Mouse (Mus musculus): ENCODE measurements around the gene Supt6. TPM values are rescaled to one million over a fixed set of nuclear protein-coding genes. Genes with fewer than 3 reads are reported as not detected.

Gene Supt6
- total and polyA plus RNA-seq, 3 experiments, result 30.4 to 99.9 (median 65.5) TPM

DNA sequence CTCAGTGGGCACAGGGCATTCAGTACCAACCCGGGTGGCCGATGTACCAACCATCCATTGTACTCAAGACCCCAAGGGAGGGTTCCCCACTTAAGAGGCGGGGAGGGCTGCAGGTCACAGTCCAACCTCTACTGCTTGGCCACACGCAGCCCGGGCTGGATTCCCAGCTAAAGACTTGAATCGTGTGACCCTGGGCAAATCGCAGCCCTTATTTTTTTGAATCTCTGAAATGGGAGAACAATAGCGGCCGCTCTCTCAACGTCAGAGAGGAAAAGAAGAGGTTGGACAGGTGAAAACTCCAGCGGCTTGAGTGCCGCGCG, 81.2 kb downstream of the Supt6 start:
- Histone ChIP-seq H3K4me2 (ENCODE audit: insufficient read depth, low read depth, poor library complexity, severe bottlenecking) (peak overlapping the region; percentile 79), H3K4me3 (replicated peaks in 1 of 3; ENCODE audit: low read depth in 2 of 3, low read length in 2 of 3, poor library complexity in 1 of 3) (peak overlapping the region; percentile 73 to 97 (median 96)), H3K9ac (ENCODE audit: insufficient read depth, low read depth) (peak overlapping the region; percentile 96), H3K9me3 (replicated peaks; ENCODE audit: low read length) (no peaks in the 10 kb centered on the region), H3K27me3 (replicated peaks) (no peaks in the 10 kb centered on the region), H3K36me3 (replicated peaks in 1 of 2; ENCODE audit: control insufficient read depth in 1 of 2, insufficient read depth in 1 of 2, low read length in 1 of 2) (peaks cover 27 to 43% of the 10 kb centered on the region in 2 experiments), H3K4me1 (ENCODE audit: control insufficient read depth in 1 of 2, insufficient read depth in 2 of 2) (peaks cover 31 to 64% of the 10 kb centered on the region in 2 experiments), H3K79me2 (replicated peaks; ENCODE audit: control insufficient read depth, extremely low read depth, insufficient read depth, poor library complexity, severe bottlenecking) (peaks cover 33% of the 10 kb centered on the region), H3K27ac (ENCODE audit: insufficient read depth, low read depth) (peak overlapping the region; percentile 91)
- in situ Hi-C loops (cut with MboI; ENCODE audit: low pct_ligation_motif_present, low pct_unique_long_range_greater_than_20kb, low sequenced_read_pairs) (no loop called here), dilution Hi-C loops (cut with MboI; ENCODE audit: extremely low pct_ligation_motif_present, extremely low pct_unique_long_range_greater_than_20kb, low sequenced_read_pairs) (no loop called here)
- DNase-seq (ENCODE audit: extremely low read depth), result no peak
- TF ChIP-seq MEF2A (IDR thresholded peaks at IDR 0.05; ENCODE audit: borderline replicate concordance, low read depth, low read length), result no peak
- 0 out of 2 replicates have a peak, but pooled peaks have one; percentile 11 for TF ChIP-seq MAX (IDR thresholded peaks at IDR 0.05; ENCODE audit: low read length)

GRCm38 (mm10) chr11:78163681-78164603, 81.8 kb downstream of the Supt6 start:
- Histone ChIP-seq H3K79me2 (replicated peaks; ENCODE audit: control insufficient read depth, extremely low read depth, insufficient read depth, poor library complexity, severe bottlenecking) (peaks cover 33% of the 10 kb centered on the region), H3K4me1 (ENCODE audit: control insufficient read depth in 1 of 2, insufficient read depth in 2 of 2) (peaks cover 26 to 63% of the 10 kb centered on the region in 2 experiments), H3K9me3 (replicated peaks; ENCODE audit: low read length) (no peaks in the 10 kb centered on the region), H3K36me3 (replicated peaks in 1 of 2; ENCODE audit: control insufficient read depth in 1 of 2, insufficient read depth in 1 of 2, low read length in 1 of 2) (peaks cover 29 to 49% of the 10 kb centered on the region in 2 experiments), H3K4me3 (replicated peaks in 1 of 3; ENCODE audit: low read depth in 2 of 3, low read length in 2 of 3, poor library complexity in 1 of 3) (peak overlapping the region; percentile 73 to 97 (median 96)), H3K9ac (ENCODE audit: insufficient read depth, low read depth) (peak overlapping the region; percentile 96), H3K27me3 (replicated peaks) (no peaks in the 10 kb centered on the region), H3K27ac (ENCODE audit: insufficient read depth, low read depth) (peak overlapping the region; percentile 91), H3K4me2 (ENCODE audit: insufficient read depth, low read depth, poor library complexity, severe bottlenecking) (peak overlapping the region; percentile 79)
- in situ Hi-C loops (cut with MboI; ENCODE audit: low pct_ligation_motif_present, low pct_unique_long_range_greater_than_20kb, low sequenced_read_pairs) (no loop called here), dilution Hi-C loops (cut with MboI; ENCODE audit: extremely low pct_ligation_motif_present, extremely low pct_unique_long_range_greater_than_20kb, low sequenced_read_pairs) (no loop called here)
- DNase-seq (ENCODE audit: extremely low read depth), result peak; percentile 92
- peak; percentile 85 for TF ChIP-seq TCF12 (IDR thresholded peaks at IDR 0.05; ENCODE audit: low read depth, low read length)
- no peak for TF ChIP-seq ZNF384 (IDR thresholded peaks at IDR 0.05; ENCODE audit: low read depth, low read length)
- no peak for TF ChIP-seq SMC3 (IDR thresholded peaks at IDR 0.05; ENCODE audit: low read depth, low read length)
- TF ChIP-seq EP300 (IDR thresholded peaks at IDR 0.05; ENCODE audit: low read length), result peak; percentile 44; the same call in 1 of the 2 replicates
- no peak for TF ChIP-seq PAX5 (IDR thresholded peaks at IDR 0.05; ENCODE audit: low read length)
- peak; percentile 82 for TF ChIP-seq SIN3A (IDR thresholded peaks at IDR 0.05; ENCODE audit: low read length)
- TF ChIP-seq E2F4 (IDR thresholded peaks at IDR 0.05; ENCODE audit: insufficient replicate concordance, low read depth, low read length), result no peak
- TF ChIP-seq CTCF (conservative IDR thresholded peaks at IDR 0.05 in 1 of 2, IDR thresholded peaks at IDR 0.05 in 1 of 2; ENCODE audit: low read depth in 2 of 2, low read length in 2 of 2), result no peak
- peak; percentile 56 for TF ChIP-seq ELF1 (IDR thresholded peaks at IDR 0.05; ENCODE audit: low read depth, low read length)
- TF ChIP-seq USF2 (conservative IDR thresholded peaks at IDR 0.05; ENCODE audit: low read depth, low read length), result no peak
- peak; percentile 81 for TF ChIP-seq IRF4 (IDR thresholded peaks at IDR 0.05; ENCODE audit: low read depth, low read length)
- TF ChIP-seq ETS1 (conservative IDR thresholded peaks at IDR 0.05; ENCODE audit: low read depth, low read length), result peak; percentile 74
- TF ChIP-seq UBTF (IDR thresholded peaks at IDR 0.05; ENCODE audit: low read depth, low read length), result no peak
- TF ChIP-seq MEF2A (IDR thresholded peaks at IDR 0.05; ENCODE audit: borderline replicate concordance, low read depth, low read length), result peak; percentile 78; the same call in 1 of the 2 replicates
- TF ChIP-seq BHLHE40 (IDR thresholded peaks at IDR 0.05; ENCODE audit: low read depth, low read length), result peak; percentile 61
- no peak for TF ChIP-seq GABPA (IDR thresholded peaks at IDR 0.05; ENCODE audit: insufficient replicate concordance, low read depth, low read length)
- TF ChIP-seq MAX (IDR thresholded peaks at IDR 0.05; ENCODE audit: low read length), result peak; percentile 58; the same call in 1 of the 2 replicates
- TF ChIP-seq ZKSCAN1 (IDR thresholded peaks at IDR 0.05; ENCODE audit: borderline replicate concordance, low read depth, low read length), result no peak
- peak; percentile 73 for TF ChIP-seq TBP (conservative IDR thresholded peaks at IDR 0.05; ENCODE audit: low read depth, low read length)
- peak; percentile 43; the same call in 1 of the 2 replicates for TF ChIP-seq POLR2A (IDR thresholded peaks at IDR 0.05; ENCODE audit: low read depth, low read length)
- peak; percentile 97 for TF ChIP-seq CHD2 (IDR thresholded peaks at IDR 0.05; ENCODE audit: low read length)
- peak; percentile 18; the same call in 1 of the 2 replicates for TF ChIP-seq ZMIZ1 (IDR thresholded peaks at IDR 0.05; ENCODE audit: low read depth, low read length)
- TF ChIP-seq HCFC1 (IDR thresholded peaks at IDR 0.05; ENCODE audit: low read depth, low read length), result peak; percentile 31
- TF ChIP-seq KAT2A (IDR thresholded peaks at IDR 0.05; ENCODE audit: insufficient replicate concordance, low read length), result 0 out of 2 replicates have a peak, but pooled peaks have one; percentile 47
- TF ChIP-seq MAZ (IDR thresholded peaks at IDR 0.05; ENCODE audit: low read depth, low read length), result peak; percentile 88; the same call in 1 of the 2 replicates
- no peak for TF ChIP-seq JUN (IDR thresholded peaks at IDR 0.05; ENCODE audit: insufficient read depth, low read depth, low read length)
- no peak for TF ChIP-seq MYC (IDR thresholded peaks at IDR 0.05; ENCODE audit: low read depth, low read length)
- TF ChIP-seq RAD21 (IDR thresholded peaks at IDR 0.05; ENCODE audit: low read depth, low read length), result no peak
- TF ChIP-seq USF1 (IDR thresholded peaks at IDR 0.05; ENCODE audit: low read depth, low read length), result no peak
- TF ChIP-seq MXI1 (IDR thresholded peaks at IDR 0.05; ENCODE audit: low read depth, low read length), result peak; percentile 51; the same call in 1 of the 2 replicates

Measured in CH12.LX (cell line).